Mouse (Mus musculus) MEL (cell line): Measurements from ENCODE around the gene Nnat.

Experiments used
- CTCF ChIP-seq, 3 experiments: IDR thresholded peaks in 2 of 3; conservative IDR thresholded peaks in 1 of 3; 2 replicates each; pipeline ENCODE4 v1.5.1; 2011 to 2012; ENCODE audit warnings: low read length in 3 of 3, low read depth in 2 of 3, mild to moderate bottlenecking in 2 of 3, improper control_type of control experiment in 1 of 3, inconsistent platforms in 1 of 3, mixed read lengths in 1 of 3, moderate library complexity in 1 of 3; ENCODE audit not compliant: control insufficient read depth in 1 of 3, insufficient read depth in 1 of 3, poor library complexity in 1 of 3, severe bottlenecking in 1 of 3
- EP300 ChIP-seq, 2 experiments: IDR thresholded peaks; 2 replicates each; pipeline ENCODE4 v1.6.1; 2011; ENCODE audit warnings: improper control_type of control experiment in 2 of 2, low read length in 2 of 2, low read depth in 1 of 2, mild to moderate bottlenecking in 1 of 2
- GATA1 ChIP-seq: IDR thresholded peaks from 2 replicates; pipeline ENCODE4 v1.6.1; 2011; ENCODE audit warnings: low read depth, low read length, improper control_type of control experiment
- SMC3 ChIP-seq: IDR thresholded peaks from 2 replicates; pipeline ENCODE4 v1.6.1; 2011; ENCODE audit warnings: low read depth, low read length, improper control_type of control experiment
- TAL1 ChIP-seq: IDR thresholded peaks from 2 replicates; pipeline ENCODE4 v1.6.1; 2012; ENCODE audit warnings: mild to moderate bottlenecking, inconsistent platforms, low read length, moderate library complexity, mixed read lengths
- USF1 ChIP-seq: IDR thresholded peaks from 2 replicates; pipeline ENCODE4 v1.6.1; 2014; ENCODE audit warnings: low read depth, mild to moderate bottlenecking, inconsistent platforms, low read length, improper control_type of control experiment, moderate library complexity
- USF2 ChIP-seq, 2 experiments: IDR thresholded peaks; 2 replicates each; pipeline ENCODE4 v1.6.1; 2011 to 2012; ENCODE audit warnings: improper control_type of control experiment in 2 of 2, low read length in 2 of 2, borderline replicate concordance in 1 of 2, inconsistent platforms in 1 of 2, low read depth in 1 of 2, mild to moderate bottlenecking in 1 of 2; ENCODE audit not compliant: insufficient read depth in 1 of 2

- TF ChIP-seq CTCF (IDR thresholded peaks at IDR 0.05 in 2 of 3, conservative IDR thresholded peaks at IDR 0.05 in 1 of 3; ENCODE audit: control insufficient read depth in 1 of 3, insufficient read depth in 1 of 3, low read depth in 2 of 3, low read length in 3 of 3, poor library complexity in 1 of 3, severe bottlenecking in 1 of 3) (peak; percentile 91 to 99 (median 95)), TAL1 (no peak), USF2 (IDR thresholded peaks at IDR 0.05; ENCODE audit: borderline replicate concordance in 1 of 2, insufficient read depth in 1 of 2, low read depth in 1 of 2, low read length in 2 of 2) (no peak), SMC3 (peak; percentile 83), GATA1 (no peak), USF1 (no peak), EP300 (IDR thresholded peaks at IDR 0.05; ENCODE audit: low read depth in 1 of 2, low read length in 2 of 2) (no peak)
These were observed 45.3 kb downstream of the Nnat start for GRCm38 (mm10) chr2:157605025-157605675.
